Mouse (Mus musculus): ENCODE data around the gene Man2b1. TPM values are rescaled to one million over a fixed set of nuclear protein-coding genes. Genes with fewer than 3 reads are reported as not detected.

Man2b1 gene
- 167 TPM for polyA plus RNA-seq (2017; shearing (Covaris generic))

GRCm38 (mm10) chr8:85083108-85083813 is at the start of gene Man2b1:
TSS of gene Man2b1 (plus strand) at chr8:85083270.

GRCm38 (mm10) chr8:85036718-85037365 is 46.2 kb upstream of the Man2b1 start, which contains the start of gene Tnpo2:
TSS of gene Tnpo2 (plus strand) at chr8:85036915.

GRCm38 (mm10) chr8:85059879-85060616 is 23.0 kb upstream of the Man2b1 start, which contains the start of gene Fbxw9:
TSS of gene Fbxw9 (plus strand) at chr8:85060055.

GRCm38 (mm10) chr8:85067982-85068381 is 15.1 kb upstream of the Man2b1 start, which contains the start of gene Gm5741:
TSS of gene Gm5741 (minus strand) at chr8:85067982.

GRCm38 (mm10) chr8:85071514-85072281 is 11.4 kb upstream of the Man2b1 start, which contains the start of gene Dhps:
TSS of gene Dhps (plus strand) at chr8:85071757.

GRCm38 (mm10) chr8:85080532-85081215 is 2.4 kb upstream of the Man2b1 start, which contains the start of gene Wdr83os:
TSS of gene Wdr83os (plus strand) at chr8:85080740.

GRCm38 (mm10) chr8:85081216-85081555 is 1.9 kb upstream of the Man2b1 start, which contains the start of gene Wdr83:
TSS of gene Wdr83 (minus strand) at chr8:85081306.

GRCm38 (mm10) chr8:85122995-85123394 is 39.9 kb downstream of the Man2b1 start, which contains the start of gene Zfp791:
TSS of gene Zfp791 (minus strand) at chr8:85123095.

Other genes starting within 250 kb of the Man2b1 start
- 200 TPM for gene Rad23a, start 242.6 kb upstream of the Man2b1 start, polyA plus RNA-seq (2017; shearing (Covaris generic))
- gene Calr, start 236.3 kb upstream of the Man2b1 start, polyA plus RNA-seq (2017; shearing (Covaris generic)): 494 TPM
- gene Farsa, start 226.3 kb upstream of the Man2b1 start, polyA plus RNA-seq (2017; shearing (Covaris generic)): 110 TPM
- gene Syce2, start 211.2 kb upstream of the Man2b1 start, polyA plus RNA-seq (2017; shearing (Covaris generic)): 7.1 TPM
- gene Gcdh, start 189.3 kb upstream of the Man2b1 start, polyA plus RNA-seq (2017; shearing (Covaris generic)): 38.4 TPM
- gene Klf1, start 181.3 kb upstream of the Man2b1 start, polyA plus RNA-seq (2017; shearing (Covaris generic)): 0.60 TPM
- gene Dnase2a, start 174.7 kb upstream of the Man2b1 start, polyA plus RNA-seq (2017; shearing (Covaris generic)): 22.3 TPM
- gene Mast1, start 145.9 kb upstream of the Man2b1 start, polyA plus RNA-seq (2017; shearing (Covaris generic)): 1.3 TPM
- gene Rtbdn, start 136.3 kb upstream of the Man2b1 start, polyA plus RNA-seq (2017; shearing (Covaris generic)): not detected
- not detected for gene Gm49661, start 113.8 kb upstream of the Man2b1 start, polyA plus RNA-seq (2017; shearing (Covaris generic))
- gene Prdx2, start 113.7 kb upstream of the Man2b1 start, polyA plus RNA-seq (2017; shearing (Covaris generic)): 233 TPM
- 108 TPM for gene Rnaseh2a, start 113.5 kb upstream of the Man2b1 start, polyA plus RNA-seq (2017; shearing (Covaris generic))
- 339 TPM for gene Junb, start 104.6 kb upstream of the Man2b1 start, polyA plus RNA-seq (2017; shearing (Covaris generic))
- gene Hook2, start 92.7 kb upstream of the Man2b1 start, polyA plus RNA-seq (2017; shearing (Covaris generic)): 4.4 TPM
- gene Best2, start 68.7 kb upstream of the Man2b1 start, polyA plus RNA-seq (2017; shearing (Covaris generic)): not detected
- gene Asna1, start 58.0 kb upstream of the Man2b1 start, polyA plus RNA-seq (2017; shearing (Covaris generic)): 60.6 TPM
- 122 TPM for gene Trir, start 56.4 kb upstream of the Man2b1 start, polyA plus RNA-seq (2017; shearing (Covaris generic))
- gene Tnpo2, start 46.4 kb upstream of the Man2b1 start, polyA plus RNA-seq (2017; shearing (Covaris generic)): 51.4 TPM
- gene Fbxw9, start 23.2 kb upstream of the Man2b1 start, polyA plus RNA-seq (2017; shearing (Covaris generic)): 10.1 TPM
- 2.5 TPM for gene Gm5741, start 15.3 kb upstream of the Man2b1 start, polyA plus RNA-seq (2017; shearing (Covaris generic))
- gene Dhps, start 11.5 kb upstream of the Man2b1 start, polyA plus RNA-seq (2017; shearing (Covaris generic)): 57.7 TPM
- 190 TPM for gene Wdr83os, start 2.5 kb upstream of the Man2b1 start, polyA plus RNA-seq (2017; shearing (Covaris generic))
- gene Wdr83, start 2.0 kb upstream of the Man2b1 start, polyA plus RNA-seq (2017; shearing (Covaris generic)): 46.6 TPM
- not detected for gene Zfp791, start 39.8 kb downstream of the Man2b1 start, polyA plus RNA-seq (2017; shearing (Covaris generic))
- not detected for gene Cks1brt, start 68.7 kb downstream of the Man2b1 start, polyA plus RNA-seq (2017; shearing (Covaris generic))
- gene Olfr371, start 142.7 kb downstream of the Man2b1 start, polyA plus RNA-seq (2017; shearing (Covaris generic)): not detected
- gene Orc6, start 216.4 kb downstream of the Man2b1 start, polyA plus RNA-seq (2017; shearing (Covaris generic)): 29.8 TPM
- 120 TPM for gene Vps35, start 216.5 kb downstream of the Man2b1 start, polyA plus RNA-seq (2017; shearing (Covaris generic))

Data from CD4-positive, CD25-positive, alpha-beta regulatory T cell, adult 9 weeks (primary cell).